Mouse (Mus musculus): ENCODE results near the gene Carmil1. TPM values are rescaled to one million over a fixed set of nuclear protein-coding genes. Genes with fewer than 3 reads are reported as not detected.

Carmil1 gene
- total and polyA plus RNA-seq, 2 experiments from 2014 or later = 40.7 to 56.8 TPM

- H3K9ac ChIP-seq (replicated peaks; ENCODE audit: low read length, poor library complexity, severe bottlenecking) = no peak overlapping the region
- no peaks in the 10 kb centered on the region for H3K9me3 ChIP-seq (ENCODE audit: low read length)
- DNase-seq (ENCODE audit: low spot score) = peak; percentile 5
- H3K4me2 ChIP-seq (ENCODE audit: low read depth, low read length, poor library complexity, severe bottlenecking) = no peak overlapping the region
- WGBS = 34% methylated on average over 6 of the region's 6 CpGs
- no peak overlapping the region for H3K27ac ChIP-seq (ENCODE audit: low read depth, low read length)
- H3K4me3 ChIP-seq (ENCODE audit: low read depth, low read length) = no peak overlapping the region
- no peak for TF ChIP-seq CTCF (IDR thresholded peaks at IDR 0.05)
- H3K27me3 ChIP-seq (ENCODE audit: insufficient read depth, low read length) = no peaks in the 10 kb centered on the region
- ATAC-seq (ENCODE audit: low FRiP score) = no peak
- H3K4me1 ChIP-seq (ENCODE audit: insufficient read depth, low read length) = no peaks in the 10 kb centered on the region
- H3K36me3 ChIP-seq (ENCODE audit: insufficient read depth, low read length) = no peaks in the 10 kb centered on the region
Observed at GRCm38 (mm10) chr13:24151335-24151734, 129.3 kb downstream of the Carmil1 start.

GRCm38 (mm10) chr13:24148549-24148948 is 132.0 kb downstream of the Carmil1 start:
- WGBS = 86% methylated on average over 1 of the region's 1 CpGs
- H3K9ac ChIP-seq (replicated peaks; ENCODE audit: low read length, poor library complexity, severe bottlenecking) = no peak overlapping the region
- H3K36me3 ChIP-seq (ENCODE audit: insufficient read depth, low read length) = no peaks in the 10 kb centered on the region
- TF ChIP-seq CTCF (IDR thresholded peaks at IDR 0.05) = no peak
- no peaks in the 10 kb centered on the region for H3K4me1 ChIP-seq (ENCODE audit: insufficient read depth, low read length)
- H3K4me2 ChIP-seq (ENCODE audit: low read depth, low read length, poor library complexity, severe bottlenecking) = no peak overlapping the region
- ATAC-seq (ENCODE audit: low FRiP score) = no peak
- no peak overlapping the region for H3K4me3 ChIP-seq (ENCODE audit: low read depth, low read length)
- no peak overlapping the region for H3K27ac ChIP-seq (ENCODE audit: low read depth, low read length)
- no peak for DNase-seq (ENCODE audit: low spot score)
- no peaks in the 10 kb centered on the region for H3K27me3 ChIP-seq (ENCODE audit: insufficient read depth, low read length)
- H3K9me3 ChIP-seq (ENCODE audit: low read length) = no peaks in the 10 kb centered on the region

- H3K27me3 ChIP-seq (ENCODE audit: insufficient read depth, low read length) = no peaks in the 10 kb centered on the region
- no peak overlapping the region for H3K9ac ChIP-seq (replicated peaks; ENCODE audit: low read length, poor library complexity, severe bottlenecking)
- H3K36me3 ChIP-seq (ENCODE audit: insufficient read depth, low read length) = no peaks in the 10 kb centered on the region
- H3K27ac ChIP-seq (ENCODE audit: low read depth, low read length) = no peak overlapping the region
- TF ChIP-seq CTCF (IDR thresholded peaks at IDR 0.05) = no peak
- H3K9me3 ChIP-seq (ENCODE audit: low read length) = no peaks in the 10 kb centered on the region
- 70% methylated on average over 3 of the region's 3 CpGs for WGBS
- no peak overlapping the region for H3K4me2 ChIP-seq (ENCODE audit: low read depth, low read length, poor library complexity, severe bottlenecking)
- DNase-seq (ENCODE audit: low spot score) (no peak), ATAC-seq (ENCODE audit: low FRiP score) (no peak)
- H3K4me3 ChIP-seq (ENCODE audit: low read depth, low read length) = no peak overlapping the region
- no peaks in the 10 kb centered on the region for H3K4me1 ChIP-seq (ENCODE audit: insufficient read depth, low read length)
Observed at GRCm38 (mm10) chr13:24147006-24147405, 133.6 kb downstream of the Carmil1 start.

GRCm38 (mm10) chr13:24146541-24146940 is 134.1 kb downstream of the Carmil1 start:
- TF ChIP-seq CTCF (IDR thresholded peaks at IDR 0.05) = no peak
- DNase-seq (ENCODE audit: low spot score) (no peak), ATAC-seq (ENCODE audit: low FRiP score) (no peak)
- H3K27ac ChIP-seq (ENCODE audit: low read depth, low read length) = no peak overlapping the region
- H3K4me3 ChIP-seq (ENCODE audit: low read depth, low read length) = no peak overlapping the region
- no peak overlapping the region for H3K4me2 ChIP-seq (ENCODE audit: low read depth, low read length, poor library complexity, severe bottlenecking)
- no peaks in the 10 kb centered on the region for H3K4me1 ChIP-seq (ENCODE audit: insufficient read depth, low read length)
- 97% methylated on average over 5 of the region's 5 CpGs for WGBS
- no peaks in the 10 kb centered on the region for H3K9me3 ChIP-seq (ENCODE audit: low read length)
- H3K27me3 ChIP-seq (ENCODE audit: insufficient read depth, low read length) = no peaks in the 10 kb centered on the region
- H3K9ac ChIP-seq (replicated peaks; ENCODE audit: low read length, poor library complexity, severe bottlenecking) = no peak overlapping the region
- H3K36me3 ChIP-seq (ENCODE audit: insufficient read depth, low read length) = no peaks in the 10 kb centered on the region

GRCm38 (mm10) chr13:24144858-24145257 is 135.7 kb downstream of the Carmil1 start:
- ATAC-seq (ENCODE audit: low FRiP score) (no peak), DNase-seq (ENCODE audit: low spot score) (no peak)
- H3K27ac ChIP-seq (ENCODE audit: low read depth, low read length) = no peak overlapping the region
- no peak for TF ChIP-seq CTCF (IDR thresholded peaks at IDR 0.05)
- WGBS = 49% methylated on average over 4 of the region's 4 CpGs
- H3K9ac ChIP-seq (replicated peaks; ENCODE audit: low read length, poor library complexity, severe bottlenecking) = no peak overlapping the region
- H3K27me3 ChIP-seq (ENCODE audit: insufficient read depth, low read length) = no peaks in the 10 kb centered on the region
- H3K4me3 ChIP-seq (ENCODE audit: low read depth, low read length) = no peak overlapping the region
- no peaks in the 10 kb centered on the region for H3K9me3 ChIP-seq (ENCODE audit: low read length)
- H3K4me1 ChIP-seq (ENCODE audit: insufficient read depth, low read length) = no peaks in the 10 kb centered on the region
- H3K36me3 ChIP-seq (ENCODE audit: insufficient read depth, low read length) = no peaks in the 10 kb centered on the region
- H3K4me2 ChIP-seq (ENCODE audit: low read depth, low read length, poor library complexity, severe bottlenecking) = no peak overlapping the region

GRCm38 (mm10) chr13:24144141-24144540 is 136.5 kb downstream of the Carmil1 start:
- no peak for TF ChIP-seq CTCF (IDR thresholded peaks at IDR 0.05)
- DNase-seq (ENCODE audit: low spot score) (peak; percentile 12), ATAC-seq (ENCODE audit: low FRiP score) (no peak)

More at GRCm38 (mm10) chr13:24144141-24144540, 136.5 kb downstream of the Carmil1 start:
- Histone ChIP-seq H3K9me3 (ENCODE audit: low read length) (no peaks in the 10 kb centered on the region), H3K9ac (replicated peaks; ENCODE audit: low read length, poor library complexity, severe bottlenecking) (no peak overlapping the region), H3K4me3 (ENCODE audit: low read depth, low read length) (no peak overlapping the region), H3K4me1 (ENCODE audit: insufficient read depth, low read length) (no peaks in the 10 kb centered on the region), H3K4me2 (ENCODE audit: low read depth, low read length, poor library complexity, severe bottlenecking) (no peak overlapping the region), H3K36me3 (ENCODE audit: insufficient read depth, low read length) (no peaks in the 10 kb centered on the region), H3K27ac (ENCODE audit: low read depth, low read length) (no peak overlapping the region), H3K27me3 (ENCODE audit: insufficient read depth, low read length) (no peaks in the 10 kb centered on the region)
- 67% methylated on average over 2 of the region's 2 CpGs for WGBS

Data from midbrain, postnatal 0 days (tissue).